Mouse (Mus musculus) Muller cell, postnatal 12 days (primary cell): ENCODE measurements around the gene Fam221a.

ENCODE experiments used
- DNase-seq: peaks from one replicate; pipeline ENCODE4 v3.0.0-alpha.2; 2015; ENCODE audit errors: inconsistent ontology term

The Fam221a gene

GRCm38 (mm10) chr6:49367159-49368054 is at the start of gene Fam221a:
TSS of gene Fam221a (plus strand) at chr6:49367739.
- DNase-seq, result peak; percentile 96

DNA sequence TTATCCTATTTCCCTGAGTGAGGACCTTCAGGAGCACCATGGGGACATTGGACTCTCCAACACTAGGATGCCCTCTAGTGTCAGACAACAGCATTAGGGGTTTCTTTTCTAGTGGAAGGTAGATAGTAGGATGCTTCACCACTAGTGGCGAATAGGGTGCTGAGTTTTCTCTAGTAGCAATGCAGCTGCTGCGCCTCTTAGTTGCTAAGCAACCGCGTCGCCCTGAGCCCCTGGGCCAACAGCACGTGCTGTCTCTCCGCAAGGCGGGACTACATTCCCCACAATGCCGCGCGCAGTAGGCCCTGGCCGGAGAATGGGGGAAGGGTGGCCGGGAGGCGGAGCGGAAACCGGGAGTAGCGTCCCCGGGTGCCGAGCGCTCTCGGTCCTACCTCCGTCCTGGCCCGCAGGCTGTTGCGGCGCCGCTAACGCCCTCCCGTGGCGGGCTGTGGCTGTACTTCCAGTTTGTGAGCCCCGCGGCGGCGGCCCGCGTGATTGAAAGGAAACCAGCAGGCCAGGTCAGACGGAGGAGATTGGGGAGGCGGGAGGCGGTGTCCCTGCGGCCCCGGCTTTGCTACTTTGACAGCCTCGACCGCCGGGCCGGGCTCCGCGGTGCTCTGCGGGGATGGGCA is 48.5 kb upstream of the Fam221a start, which contains the start of gene Ccdc126:
Gene Ccdc126, plus strand, starts transcription at position 309 of the 629 bp plus-strand sequence.
- peak; percentile 99 for DNase-seq

- DNase-seq, result peak; percentile 10
Observed at GRCm38 (mm10) chr6:49319595-49320315, 47.8 kb upstream of the Fam221a start.

DNA sequence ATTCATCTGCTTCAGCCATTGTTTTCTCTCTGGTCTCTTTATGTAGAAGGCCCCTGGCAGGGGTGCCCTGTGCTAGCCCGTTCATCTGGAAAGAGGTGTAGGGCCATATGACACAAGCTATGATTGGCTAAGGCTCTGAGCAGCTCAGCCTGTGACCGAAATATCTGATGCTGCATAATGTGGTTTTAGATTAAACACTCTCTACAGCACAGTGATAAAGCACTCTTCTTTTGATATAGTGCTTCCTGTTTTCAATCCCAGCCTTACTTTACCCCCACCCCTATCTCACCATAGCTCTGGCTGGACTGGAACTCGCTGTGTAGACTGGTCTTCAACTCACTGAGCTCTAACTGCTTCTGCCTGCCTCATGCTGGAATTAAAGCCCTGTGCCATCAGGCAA is 46.2 kb upstream of the Fam221a start:
- no peak for DNase-seq

- DNase-seq, result peak; percentile 84
Observed at GRCm38 (mm10) chr6:49322056-49322455, 45.5 kb upstream of the Fam221a start.

DNA sequence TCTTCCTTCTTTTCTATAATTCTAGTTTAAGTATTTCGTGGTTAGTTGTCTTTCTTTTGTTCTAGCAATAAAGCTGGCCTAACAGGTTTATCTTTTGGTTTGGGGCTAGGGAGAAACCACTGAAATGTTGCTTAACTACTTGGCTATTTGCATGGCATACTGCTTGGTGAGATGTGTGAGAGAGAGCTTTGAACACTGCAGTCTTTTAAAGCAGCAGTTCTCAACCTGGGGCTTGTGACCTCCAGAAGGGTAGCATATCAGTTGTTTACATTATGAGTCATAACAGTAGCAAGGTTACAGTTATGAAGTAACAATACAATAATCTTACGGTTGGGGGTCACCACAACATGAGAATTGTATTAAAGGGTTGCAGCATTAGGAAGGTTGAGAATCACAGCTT is 44.6 kb upstream of the Fam221a start:
- no peak for DNase-seq

DNA sequence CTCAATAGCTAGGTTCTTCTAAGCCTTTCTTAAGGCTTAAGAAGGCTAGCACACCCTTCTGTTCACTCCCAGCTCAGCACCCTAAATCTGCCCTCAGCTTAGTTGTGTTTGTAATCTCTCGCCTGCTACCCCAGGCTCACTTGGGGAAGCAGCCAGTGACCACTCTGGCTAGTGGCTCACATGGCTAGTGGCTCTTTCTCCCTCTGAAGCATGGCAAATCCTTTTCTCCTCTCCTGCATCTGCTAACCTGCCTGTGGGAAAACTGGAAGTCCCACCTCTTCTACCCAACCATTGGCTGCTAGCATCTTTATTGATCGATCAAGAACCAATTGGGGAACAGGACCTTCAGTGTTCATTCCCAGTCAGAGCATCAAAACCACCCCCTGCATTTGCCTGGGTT is 43.0 kb upstream of the Fam221a start:
- DNase-seq, result no peak

GRCm38 (mm10) chr6:49325294-49325693 is 42.2 kb upstream of the Fam221a start:
- DNase-seq, result no peak

DNA sequence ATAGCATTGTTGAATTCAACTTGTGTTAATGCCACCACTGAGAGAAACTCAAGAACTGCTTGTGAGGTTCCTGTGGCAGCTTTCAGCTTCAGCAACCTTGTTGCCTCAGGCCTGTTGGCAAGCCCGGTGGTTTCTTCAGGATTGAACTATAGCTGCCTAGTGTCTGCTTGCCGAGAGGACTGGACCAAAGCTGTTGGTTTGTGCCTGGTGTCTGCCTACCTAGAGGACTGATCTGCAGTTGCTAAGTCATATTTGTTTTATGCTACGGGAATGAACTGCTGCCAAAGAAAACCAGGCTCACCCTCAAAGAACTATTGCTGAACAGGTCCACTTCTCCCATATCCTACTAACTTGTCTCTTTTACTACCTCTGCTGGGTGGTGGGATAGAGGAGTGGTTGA is 40.7 kb upstream of the Fam221a start:
- DNase-seq, result no peak

DNA sequence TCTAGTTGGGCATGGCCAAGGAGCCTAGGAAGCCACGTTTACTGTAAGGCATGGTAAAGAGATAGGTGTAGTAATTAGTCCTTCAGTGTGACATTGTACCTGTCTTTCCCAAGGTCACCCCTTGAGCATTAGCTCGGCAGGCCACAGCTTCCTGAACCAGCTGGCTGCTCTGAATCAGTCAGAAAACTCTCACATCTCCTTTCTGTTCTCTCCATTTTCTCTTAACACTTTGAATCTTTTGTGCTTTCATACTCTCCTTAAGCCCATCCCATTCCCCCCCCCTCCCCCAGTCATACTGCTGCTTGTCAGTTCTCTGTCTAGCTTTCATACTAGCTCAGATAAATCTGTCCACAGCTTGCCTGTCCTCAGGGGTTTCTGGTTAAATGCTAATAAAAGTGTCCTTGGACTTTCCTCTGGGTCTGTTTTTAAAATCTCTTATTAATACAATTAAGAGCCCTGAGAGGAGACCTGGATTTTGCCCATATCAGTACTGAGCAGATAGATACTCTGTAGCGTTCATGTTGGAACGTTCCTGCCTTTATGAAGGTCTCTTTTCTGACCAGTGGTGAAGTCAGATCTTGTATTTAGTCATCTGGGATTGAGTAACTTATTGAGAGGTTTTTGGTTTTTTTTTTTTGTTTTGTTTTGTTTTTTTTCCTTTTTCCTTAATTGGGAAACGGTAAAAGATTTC is 36.0 kb upstream of the Fam221a start:
- DNase-seq, result no peak

GRCm38 (mm10) chr6:49332060-49332370 is 35.5 kb upstream of the Fam221a start:
- DNase-seq, result no peak

GRCm38 (mm10) chr6:49338566-49338965 is 29.0 kb upstream of the Fam221a start:
- no peak for DNase-seq

- DNase-seq, result no peak
Observed at GRCm38 (mm10) chr6:49339145-49339544, 28.4 kb upstream of the Fam221a start.

DNA sequence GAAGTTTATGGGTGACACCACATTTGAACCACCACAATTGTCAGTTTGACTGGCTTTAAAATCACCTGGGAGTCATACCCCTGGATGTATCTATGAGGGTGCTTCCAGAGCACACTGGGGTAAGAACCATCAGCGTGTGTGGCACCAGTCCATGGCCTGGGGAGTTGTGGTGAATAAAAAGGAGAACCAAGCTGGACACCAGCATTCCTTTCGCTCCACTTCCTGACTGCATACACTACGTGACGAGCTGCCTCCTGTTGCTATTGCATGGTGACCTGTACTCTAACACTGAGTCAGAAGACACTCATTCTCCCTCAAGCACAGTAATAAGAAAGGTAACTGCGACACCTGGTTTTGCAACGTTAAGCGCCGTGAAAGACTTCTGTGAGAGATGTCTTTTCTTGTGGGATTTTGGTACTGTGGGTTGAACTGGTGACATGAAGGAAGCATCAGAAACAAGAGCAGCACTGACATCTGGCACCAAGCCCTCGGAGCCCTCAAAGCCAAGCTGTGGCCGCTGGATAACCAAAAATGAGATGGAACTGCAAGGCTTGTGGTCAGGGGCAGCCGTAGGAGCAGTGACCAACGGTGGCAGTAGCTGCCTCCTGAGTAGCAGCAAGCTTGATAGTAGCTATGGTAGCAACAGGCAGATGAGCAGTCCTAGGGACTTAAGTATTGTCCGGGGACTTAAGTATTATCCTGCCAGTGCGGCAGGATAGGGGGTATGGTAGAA is 23.6 kb upstream of the Fam221a start:
- peak; percentile 37 for DNase-seq

DNA sequence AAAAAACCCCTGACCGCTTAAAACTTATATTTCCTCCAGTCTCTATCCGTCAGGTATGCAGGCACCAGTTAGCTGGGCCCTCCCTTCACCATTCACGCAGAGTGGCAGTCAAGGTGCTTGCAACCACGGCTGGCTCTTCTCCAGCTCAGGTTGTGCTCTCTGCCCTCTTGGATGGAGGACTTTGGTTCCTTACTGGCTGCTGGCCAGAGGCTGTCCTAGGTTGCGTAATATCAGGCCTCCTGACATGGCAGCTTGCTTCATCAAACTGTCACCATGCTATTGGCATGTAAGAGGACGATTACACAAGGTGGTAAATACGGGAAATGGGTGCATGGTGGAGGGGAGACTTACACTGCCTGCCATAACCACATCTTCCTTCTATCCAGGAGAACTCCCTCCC is 17.7 kb upstream of the Fam221a start:
- DNase-seq, result no peak

DNA sequence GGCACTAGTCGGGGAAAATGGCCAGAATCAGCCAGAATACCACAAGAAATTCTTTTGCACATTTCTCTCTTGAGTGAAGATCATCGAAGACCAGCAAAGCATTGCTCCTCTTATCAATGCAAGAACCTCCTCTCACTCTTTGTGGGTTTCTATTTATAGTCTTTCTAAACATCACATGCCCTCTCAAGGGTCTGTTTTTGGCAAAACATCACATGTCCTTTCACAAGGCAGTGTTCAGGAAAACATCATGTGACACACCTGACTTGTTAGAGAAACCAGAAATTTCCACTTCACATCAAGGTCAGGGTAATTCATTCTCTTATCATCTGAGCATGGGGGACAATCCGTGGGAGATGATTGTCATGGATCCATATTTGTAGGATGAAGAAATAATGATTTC is 12.9 kb upstream of the Fam221a start:
- no peak for DNase-seq

DNA sequence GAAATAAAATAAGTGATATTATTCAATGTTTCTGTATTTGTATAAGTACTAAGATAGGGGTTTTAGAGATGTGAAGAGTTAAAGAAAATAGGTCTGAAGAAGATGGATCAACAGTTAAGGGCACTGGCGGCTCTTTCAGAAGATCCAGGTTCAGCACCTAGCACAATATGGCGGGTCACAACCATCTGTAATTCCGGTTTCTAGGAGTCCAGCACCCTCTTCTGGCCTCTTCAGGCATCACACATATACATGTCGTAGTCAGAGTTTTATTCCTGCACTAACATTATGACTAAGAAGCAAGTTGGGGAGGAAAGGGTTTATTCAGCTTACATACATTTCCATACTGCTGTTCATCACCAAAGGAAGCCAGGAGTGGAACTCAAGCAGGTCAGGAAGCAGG is 12.4 kb upstream of the Fam221a start:
- no peak for DNase-seq

- no peak for DNase-seq
Observed at GRCm38 (mm10) chr6:49360420-49360819, 7.1 kb upstream of the Fam221a start.

- no peak for DNase-seq
Observed at GRCm38 (mm10) chr6:49368212-49368611, 673 bp downstream of the Fam221a start.

GRCm38 (mm10) chr6:49372705-49373104 is 5.2 kb downstream of the Fam221a start:
- no peak for DNase-seq

- DNase-seq, result no peak
Observed at GRCm38 (mm10) chr6:49373943-49374342, 6.4 kb downstream of the Fam221a start.
